Mouse (Mus musculus): ENCODE measurements around the gene Arhgap22. TPM values are rescaled to one million over a fixed set of nuclear protein-coding genes. Genes with fewer than 3 reads are reported as not detected.
A peak's percentile ranks its signal among the peaks of the same experiment; 100 is the strongest.

Gene Arhgap22
- total and polyA plus RNA-seq, 3 experiments, result 0.17 to 0.39 (median 0.29) TPM

GRCm38 (mm10) chr14:33303348-33303819 lies 89.6 kb downstream of the Arhgap22 start (continued):
- TF ChIP-seq ZNF384 (IDR thresholded peaks at IDR 0.05; ENCODE audit: low read depth, low read length) (no peak), CTCF (conservative IDR thresholded peaks at IDR 0.05 in 1 of 2, IDR thresholded peaks at IDR 0.05 in 1 of 2; ENCODE audit: low read depth in 2 of 2, low read length in 2 of 2) (peak; percentile 80 to 99), BHLHE40 (IDR thresholded peaks at IDR 0.05; ENCODE audit: low read depth, low read length) (0 out of 2 replicates have a peak, but pooled peaks have one; percentile 37), E2F4 (IDR thresholded peaks at IDR 0.05; ENCODE audit: insufficient replicate concordance, low read depth, low read length) (no peak), ZC3H11A (IDR thresholded peaks at IDR 0.05; ENCODE audit: low read depth, low read length) (peak; percentile 90), ZKSCAN1 (IDR thresholded peaks at IDR 0.05; ENCODE audit: borderline replicate concordance, low read depth, low read length) (no peak), MAZ (IDR thresholded peaks at IDR 0.05; ENCODE audit: low read depth, low read length) (no peak), UBTF (IDR thresholded peaks at IDR 0.05; ENCODE audit: low read depth, low read length) (no peak), HCFC1 (IDR thresholded peaks at IDR 0.05; ENCODE audit: low read depth, low read length) (no peak), MEF2A (IDR thresholded peaks at IDR 0.05; ENCODE audit: borderline replicate concordance, low read depth, low read length) (0 out of 2 replicates have a peak, but pooled peaks have one; percentile 32), EP300 (IDR thresholded peaks at IDR 0.05; ENCODE audit: low read length) (no peak), USF1 (IDR thresholded peaks at IDR 0.05; ENCODE audit: low read depth, low read length) (no peak), ZMIZ1 (IDR thresholded peaks at IDR 0.05; ENCODE audit: low read depth, low read length) (no peak), KAT2A (IDR thresholded peaks at IDR 0.05; ENCODE audit: insufficient replicate concordance, low read length) (no peak), SMC3 (IDR thresholded peaks at IDR 0.05; ENCODE audit: low read depth, low read length) (peak; percentile 99)

GRCm38 (mm10) chr14:33305645-33306281 lies 91.9 kb downstream of the Arhgap22 start:
- no peak for TF ChIP-seq JUND (conservative IDR thresholded peaks at IDR 0.05; ENCODE audit: low read depth, low read length)
- Histone ChIP-seq H3K4me3 (replicated peaks in 1 of 3; ENCODE audit: low read depth in 2 of 3, low read length in 2 of 3, poor library complexity in 1 of 3) (no peak overlapping the region), H3K79me2 (replicated peaks; ENCODE audit: control insufficient read depth, extremely low read depth, insufficient read depth, poor library complexity, severe bottlenecking) (no peaks in the 10 kb centered on the region), H3K9ac (ENCODE audit: insufficient read depth, low read depth) (no peak overlapping the region), H3K9me3 (replicated peaks; ENCODE audit: low read length) (no peaks in the 10 kb centered on the region), H3K27ac (ENCODE audit: insufficient read depth, low read depth) (no peak overlapping the region), H3K4me1 (ENCODE audit: control insufficient read depth in 1 of 2, insufficient read depth in 2 of 2) (peaks cover 12 to 22% of the 10 kb centered on the region in 2 experiments; a peak in 3 of 4 replicates), H3K4me2 (ENCODE audit: insufficient read depth, low read depth, poor library complexity, severe bottlenecking) (no peak overlapping the region), H3K36me3 (replicated peaks in 1 of 2; ENCODE audit: control insufficient read depth in 1 of 2, insufficient read depth in 1 of 2, low read length in 1 of 2) (no peaks in the 10 kb centered on the region), H3K27me3 (replicated peaks) (peaks cover 26% of the 10 kb centered on the region)
- in situ Hi-C loops (cut with MboI; ENCODE audit: low pct_ligation_motif_present, low pct_unique_long_range_greater_than_20kb, low sequenced_read_pairs), result no loop called here
- DNase-seq (ENCODE audit: extremely low read depth), result no peak
- dilution Hi-C loops (cut with MboI; ENCODE audit: extremely low pct_ligation_motif_present, extremely low pct_unique_long_range_greater_than_20kb, low sequenced_read_pairs), result no loop called here

- no peaks in the 10 kb centered on the region for H3K36me3 ChIP-seq (replicated peaks in 1 of 2; ENCODE audit: control insufficient read depth in 1 of 2, insufficient read depth in 1 of 2, low read length in 1 of 2)
- H3K9me3 ChIP-seq (replicated peaks; ENCODE audit: low read length), result no peaks in the 10 kb centered on the region
- no peaks in the 10 kb centered on the region for H3K79me2 ChIP-seq (replicated peaks; ENCODE audit: control insufficient read depth, extremely low read depth, insufficient read depth, poor library complexity, severe bottlenecking)
- H3K27ac ChIP-seq (ENCODE audit: insufficient read depth, low read depth), result no peak overlapping the region
- no peak for DNase-seq (ENCODE audit: extremely low read depth)
- peaks cover 9 to 11% of the 10 kb centered on the region in 2 experiments; a peak in 2 of 4 replicates for H3K4me1 ChIP-seq (ENCODE audit: control insufficient read depth in 1 of 2, insufficient read depth in 2 of 2)
- TF ChIP-seq HCFC1 (IDR thresholded peaks at IDR 0.05; ENCODE audit: low read depth, low read length) (no peak), RCOR1 (conservative IDR thresholded peaks at IDR 0.05; ENCODE audit: low read depth, low read length) (no peak)
- dilution Hi-C loops (cut with MboI; ENCODE audit: extremely low pct_ligation_motif_present, extremely low pct_unique_long_range_greater_than_20kb, low sequenced_read_pairs) (no loop called here), in situ Hi-C loops (cut with MboI; ENCODE audit: low pct_ligation_motif_present, low pct_unique_long_range_greater_than_20kb, low sequenced_read_pairs) (no loop called here)
- H3K4me3 ChIP-seq (replicated peaks in 1 of 3; ENCODE audit: low read depth in 2 of 3, low read length in 2 of 3, poor library complexity in 1 of 3), result no peak overlapping the region
- H3K9ac ChIP-seq (ENCODE audit: insufficient read depth, low read depth), result no peak overlapping the region
- H3K4me2 ChIP-seq (ENCODE audit: insufficient read depth, low read depth, poor library complexity, severe bottlenecking), result no peak overlapping the region
- H3K27me3 ChIP-seq (replicated peaks), result peaks cover 36% of the 10 kb centered on the region
Observed at GRCm38 (mm10) chr14:33310719-33311118, 96.9 kb downstream of the Arhgap22 start.

All from CH12.LX (cell line).